Comparison of ENCODE assay signal across 8 mouse cellular contexts in the genomic region with DNA sequence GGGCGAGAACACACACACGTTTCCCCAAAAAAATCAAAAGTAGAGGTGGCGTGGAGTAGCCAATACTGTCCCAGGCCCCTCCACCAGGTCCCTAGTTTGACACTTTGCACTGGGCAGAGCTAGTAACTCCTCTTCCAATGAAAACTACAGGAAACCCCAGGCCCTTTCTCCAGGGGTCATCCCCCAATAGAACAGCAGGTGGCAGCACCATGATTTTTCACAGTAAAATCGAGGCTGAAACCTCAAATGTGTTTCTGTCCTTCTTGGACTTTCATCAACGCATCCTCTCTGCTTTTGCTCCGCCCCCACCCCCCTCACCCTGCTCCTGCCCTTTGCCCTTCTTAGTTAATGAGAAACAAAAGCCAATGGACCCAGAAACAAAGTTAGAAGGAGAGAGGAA. TPM values are rescaled to one million over a fixed set of nuclear protein-coding genes. Genes with fewer than 3 reads are reported as not detected.
A peak's percentile ranks its signal among the peaks of the same experiment; 100 is the strongest.
DNase-seq lines count a peak whose midpoint lies in the region; ATAC-seq lines count a peak whose summit lies in the region.

No protein-coding gene starts in this region.

- peak; percentile 44 for DNase-seq in gastrocnemius, adult 18-20 months (ENCODE audit: low spot score)
- no peak for DNase-seq in gastrocnemius, postnatal 25 days
- peak; percentile 61 for DNase-seq in urinary bladder, postnatal 25 days (ENCODE audit: low spot score)
- DNase-seq in urinary bladder, adult 2 months (ENCODE audit: low spot score): no peak
- peak; percentile 78 to 88 for DNase-seq in kidney, adult 8-10 months
- DNase-seq in lung, postnatal 14 days: peak; percentile 56
- DNase-seq in thymus, postnatal 0 days (ENCODE audit: low spot score): peak; percentile 20

- ATAC-seq in common myeloid progenitor, adult 5-6 weeks (replicated peaks; ENCODE audit: low read depth, poor library complexity, severe bottlenecking): 0 out of 2 replicates have a peak, but pooled peaks have one; percentile 22

RNA-seq across cellular contexts. Expression of gene C1rl, which starts 11.3 kb away (rescaled TPM):
- total RNA-seq in gastrocnemius, adult 18-20 months (2021): under 1 TPM; 0.50 to 0.57 TPM
- total RNA-seq in gastrocnemius, postnatal 25 days (2021): 1 to 10 TPM in 1 of 2 experiments, under 1 TPM in 1; 0.41 to 1.1 TPM
- polyA plus RNA-seq in urinary bladder, adult 2 months (2012; rRNA removed): 5.0 and 6.3 TPM in 2 replicates
- total RNA-seq in common myeloid progenitor, adult 5-6 weeks (2017): 1.9 and 2.7 TPM in 2 replicates
- polyA plus RNA-seq in thymus, postnatal 0 days (2015; fragmentation: Nextera tagmentation; extraction: Ambion mirVana): 0.67 and 0.85 TPM in 2 replicates

RNA-seq across cellular contexts. Expression of gene Clstn3, which starts 17.0 kb away (rescaled TPM):
- total RNA-seq in gastrocnemius, adult 18-20 months (2021): 1 to 10 TPM in 1 of 2 experiments, under 1 TPM in 1; 0.34 to 1.1 TPM
- under 1 TPM; 0.59 to 0.61 TPM for total RNA-seq in gastrocnemius, postnatal 25 days (2021)
- polyA plus RNA-seq in urinary bladder, adult 2 months (2012; rRNA removed): 1.4 and 1.6 TPM in 2 replicates
- 12.5 and 15.8 TPM in 2 replicates for total RNA-seq in common myeloid progenitor, adult 5-6 weeks (2017)
- polyA plus RNA-seq in thymus, postnatal 0 days (2015; fragmentation: Nextera tagmentation; extraction: Ambion mirVana): 2.7 and 2.9 TPM in 2 replicates

RNA-seq across cellular contexts. Expression of gene C1ra, which starts 30.6 kb away (rescaled TPM):
- 10 to 100 TPM in 1 of 2 experiments, 1 to 10 TPM in 1; 8.4 to 10.8 TPM for total RNA-seq in gastrocnemius, adult 18-20 months (2021)
- 10 to 100 TPM in 1 of 2 experiments, 1 to 10 TPM in 1; 7.8 to 11.7 TPM for total RNA-seq in gastrocnemius, postnatal 25 days (2021)
- 74.5 and 121 TPM in 2 replicates for polyA plus RNA-seq in urinary bladder, adult 2 months (2012; rRNA removed)
- total RNA-seq in common myeloid progenitor, adult 5-6 weeks (2017): 1.7 and 3.9 TPM in 2 replicates
- polyA plus RNA-seq in thymus, postnatal 0 days (2015; fragmentation: Nextera tagmentation; extraction: Ambion mirVana): 6.5 and 7.4 TPM in 2 replicates

Comparison
In these comparisons a context has a peak if more than half of its experiments do, and no peak if none do; other contexts are left out.
1. DNase-seq: peak in gastrocnemius, adult 18-20 months (single experiment), urinary bladder, postnatal 25 days (single experiment), kidney, adult 8-10 months (2 of 2), lung, postnatal 14 days (single experiment) and thymus, postnatal 0 days (single experiment); none in gastrocnemius, postnatal 25 days (single experiment) and urinary bladder, adult 2 months (single experiment).